Mouse (Mus musculus) hindbrain, embryonic 15.5 days (tissue): Measurements from ENCODE around the gene Xkr7. TPM values are rescaled to one million over a fixed set of nuclear protein-coding genes. Genes with fewer than 3 reads are reported as not detected.

ENCODE experiments used
- ATAC-seq: fragments of 200-750 bp; cut with Nextera tagmentation; 2 replicates; pipeline ENCODE4 v1.8.0; 2017; ENCODE audit warnings: low read depth, moderate number of reproducible peaks, moderate TSS enrichment; ENCODE audit not compliant: low FRiP score
- H3K27ac ChIP-seq: fragments of 300-500 bp; sonication (generic); replicated peaks from 2 replicates; pipeline ENCODE4 v1.5.1; 2015; ENCODE audit warnings: mild to moderate bottlenecking, inconsistent platforms
- H3K27me3 ChIP-seq: fragments of 300-500 bp; sonication (generic); 2 replicates; pipeline ENCODE4 v1.6.1; 2015; ENCODE audit warnings: control low read depth, inconsistent platforms
- H3K36me3 ChIP-seq: fragments of 300-500 bp; sonication (generic); 2 replicates; pipeline ENCODE4 v1.6.1; 2015; ENCODE audit warnings: control low read depth, inconsistent platforms
- H3K4me1 ChIP-seq: fragments of 300-500 bp; sonication (generic); replicated peaks from 2 replicates; pipeline ENCODE4 v1.6.1; 2015; ENCODE audit warnings: control low read depth, inconsistent platforms
- H3K4me2 ChIP-seq: fragments of 300-500 bp; sonication (generic); 2 replicates; pipeline ENCODE4 v1.6.1; 2015; ENCODE audit warnings: moderate library complexity, mild to moderate bottlenecking, inconsistent platforms
- H3K4me3 ChIP-seq: fragments of 300-500 bp; sonication (generic); 2 replicates; pipeline ENCODE4 v1.5.1; 2015; ENCODE audit warnings: mild to moderate bottlenecking, inconsistent platforms
- H3K9ac ChIP-seq: fragments of 300-500 bp; sonication (generic); 2 replicates; pipeline ENCODE4 v1.6.1; 2015; ENCODE audit warnings: inconsistent platforms
- H3K9me3 ChIP-seq: fragments of 300-500 bp; sonication (generic); 2 replicates; pipeline ENCODE4 v1.6.1; 2016; ENCODE audit warnings: control low read depth, inconsistent platforms
- WGBS: fragments of 180-500 bp; shearing (Covaris S2); methylation state at CpG from one replicate; pipeline ENCODE4 v1.1.7; 2015; 5-methylcytosine and 5-hydroxymethylcytosine counted together
- polyA plus RNA-seq: library from polyadenylated mRNA; unstranded; fragments of >200 nt; fragmentation: Nextera tagmentation; extraction: Ambion mirVana; gene quantifications from 2 replicates; pipeline ENCODE4 v1.2.1, GENCODE M21; 2015

The Xkr7 gene
- polyA plus RNA-seq, 1 experiment from 2014 or later, result 2.1 TPM

DNA sequence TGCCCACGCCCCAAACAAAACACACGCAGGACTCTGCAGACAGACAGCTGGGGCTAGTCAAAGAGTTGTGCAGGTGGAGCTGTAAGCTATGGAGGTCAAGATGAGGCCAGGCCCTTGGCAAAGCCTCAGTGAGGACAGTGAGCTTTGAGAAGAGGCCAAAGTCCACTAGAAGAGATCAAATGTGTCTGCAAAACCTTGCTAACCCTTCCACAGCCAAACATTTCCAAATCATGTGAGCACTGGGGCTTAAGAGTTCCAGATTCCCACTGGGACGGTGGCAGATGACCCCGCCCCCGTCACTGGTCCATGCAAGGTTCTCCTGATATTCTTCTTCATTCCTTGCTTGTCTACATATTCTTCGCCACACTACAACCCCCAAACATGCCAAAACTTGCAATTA, 50.2 kb downstream of the Xkr7 start:
- H3K27ac ChIP-seq, result no peak overlapping the region
- no peak for ATAC-seq
- no peaks in the 10 kb centered on the region for H3K36me3 ChIP-seq
- no peaks in the 10 kb centered on the region for H3K27me3 ChIP-seq
- H3K4me1 ChIP-seq, result no peaks in the 10 kb centered on the region
- 86% methylated on average over 6 of the region's 6 CpGs for WGBS
- H3K4me3 ChIP-seq, result no peak overlapping the region
- no peaks in the 10 kb centered on the region for H3K9me3 ChIP-seq
- H3K4me2 ChIP-seq, result no peak overlapping the region
- H3K9ac ChIP-seq, result no peak overlapping the region

DNA sequence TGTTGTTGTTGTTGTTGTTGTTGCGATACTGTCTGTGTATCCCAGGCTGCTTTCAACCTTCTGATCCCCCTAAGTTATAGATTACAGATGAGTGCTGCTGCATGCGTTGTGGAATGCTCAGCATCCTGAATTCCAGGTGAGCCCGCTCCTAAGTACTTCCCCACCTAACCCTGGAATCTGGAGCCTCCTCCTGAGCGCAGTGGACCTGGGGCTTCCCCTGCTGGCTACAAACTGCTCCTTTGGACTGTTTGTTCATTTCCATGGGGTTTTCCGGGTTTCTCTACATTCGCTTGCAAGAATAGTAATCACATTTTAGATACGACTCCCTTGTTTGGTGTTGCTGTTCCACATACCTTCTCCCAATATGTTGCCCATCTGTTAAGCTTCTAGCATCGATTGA, 51.6 kb downstream of the Xkr7 start:
- H3K9ac ChIP-seq, result no peak overlapping the region
- no peak overlapping the region for H3K4me3 ChIP-seq
- H3K4me1 ChIP-seq, result no peaks in the 10 kb centered on the region
- no peaks in the 10 kb centered on the region for H3K36me3 ChIP-seq
- 88% methylated on average over 8 of the region's 8 CpGs for WGBS
- H3K27me3 ChIP-seq, result no peaks in the 10 kb centered on the region
- H3K9me3 ChIP-seq, result no peaks in the 10 kb centered on the region
- no peak for ATAC-seq
- H3K27ac ChIP-seq, result no peak overlapping the region
- no peak overlapping the region for H3K4me2 ChIP-seq

DNA sequence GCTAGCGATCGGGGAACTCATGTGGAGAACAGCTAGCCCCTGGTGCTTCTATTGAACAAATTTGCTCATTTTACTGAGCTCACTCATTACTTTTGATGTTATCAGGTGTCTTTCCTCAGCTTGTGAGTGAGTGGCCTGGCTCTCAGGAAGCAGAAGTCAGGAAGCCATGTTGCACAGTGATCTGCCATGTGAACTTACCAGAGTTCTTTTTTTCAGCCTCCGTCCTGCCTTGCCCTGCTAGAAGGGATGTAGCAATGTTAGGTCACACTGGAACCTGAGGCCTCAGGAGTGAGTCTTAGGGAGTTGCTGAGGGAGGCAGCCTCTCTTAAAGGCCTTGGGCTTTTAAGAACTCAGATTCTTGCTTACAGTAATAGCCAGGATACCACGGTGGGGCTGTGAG, 52.2 kb downstream of the Xkr7 start:
- Histone ChIP-seq H3K9me3 (no peaks in the 10 kb centered on the region), H3K9ac (no peak overlapping the region), H3K4me1 (no peaks in the 10 kb centered on the region), H3K36me3 (no peaks in the 10 kb centered on the region), H3K27ac (no peak overlapping the region), H3K4me2 (no peak overlapping the region), H3K4me3 (no peak overlapping the region), H3K27me3 (no peaks in the 10 kb centered on the region)
- ATAC-seq, result no peak
- WGBS, result 89% methylated on average over 4 of the region's 4 CpGs

DNA sequence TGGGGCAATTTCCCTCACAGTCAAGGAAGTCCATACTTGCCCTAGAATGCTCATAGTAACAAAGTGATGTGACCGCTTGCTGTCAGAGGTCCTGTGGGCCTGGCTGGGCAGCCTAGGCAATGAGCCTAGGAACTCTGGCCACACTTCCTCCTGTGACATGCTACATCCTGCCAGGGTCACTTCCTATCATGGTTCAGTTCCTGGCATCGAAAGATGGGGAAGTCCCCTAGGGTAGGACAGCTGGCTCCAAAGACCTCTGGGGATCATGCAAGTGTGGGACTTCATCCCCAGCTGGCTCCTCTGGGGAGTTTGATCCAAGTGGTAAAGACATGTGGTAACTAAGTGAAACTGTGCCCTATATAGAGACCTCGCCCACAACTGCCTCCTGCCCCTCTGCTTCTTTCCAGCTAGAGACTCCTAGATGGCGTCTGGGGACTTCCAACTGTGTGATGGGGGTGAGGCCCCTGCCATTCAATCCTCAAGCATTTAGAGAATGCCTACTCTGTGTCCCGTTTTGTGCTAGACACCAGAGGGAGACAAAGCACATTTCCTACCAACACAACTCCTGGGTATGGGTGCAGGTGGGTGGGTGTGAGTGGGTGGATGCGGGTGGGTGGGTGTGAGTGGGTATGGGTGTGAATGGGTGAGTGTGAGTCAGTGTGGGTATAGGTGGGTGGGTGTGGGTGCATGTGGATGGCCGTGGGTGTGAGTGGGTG, 52.8 kb downstream of the Xkr7 start:
- Histone ChIP-seq H3K4me1 (no peaks in the 10 kb centered on the region), H3K9ac (no peak overlapping the region), H3K4me3 (no peak overlapping the region), H3K36me3 (no peaks in the 10 kb centered on the region), H3K27ac (no peak overlapping the region), H3K4me2 (no peak overlapping the region), H3K9me3 (no peaks in the 10 kb centered on the region), H3K27me3 (no peaks in the 10 kb centered on the region)
- ATAC-seq, result no peak
- WGBS, result 61% methylated on average over 7 of the region's 7 CpGs

DNA sequence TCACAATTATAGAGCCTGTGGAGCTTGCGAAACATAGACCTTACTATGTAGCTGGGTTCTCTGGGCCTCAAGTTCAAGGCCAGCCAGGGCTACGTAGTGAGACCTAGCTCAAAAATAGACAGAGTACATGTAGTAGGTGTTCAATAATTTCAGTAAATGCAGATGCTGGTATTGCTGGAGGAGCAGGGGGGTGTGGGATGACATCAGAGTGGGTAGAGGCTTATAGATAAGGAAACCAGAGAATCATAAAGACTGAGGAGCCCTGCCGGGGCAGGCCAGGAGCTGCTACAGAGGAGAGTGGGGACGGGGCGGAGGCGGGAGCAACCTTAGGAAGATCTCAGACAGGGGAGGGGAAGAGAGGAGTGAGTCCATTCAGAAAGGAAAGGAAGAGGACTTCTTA, 53.9 kb downstream of the Xkr7 start:
- H3K4me2 ChIP-seq, result no peak overlapping the region
- no peaks in the 10 kb centered on the region for H3K9me3 ChIP-seq
- no peaks in the 10 kb centered on the region for H3K27me3 ChIP-seq
- H3K4me1 ChIP-seq, result no peaks in the 10 kb centered on the region
- WGBS, result 91% methylated on average over 6 of the region's 6 CpGs
- H3K36me3 ChIP-seq, result no peaks in the 10 kb centered on the region
- ATAC-seq, result no peak
- no peak overlapping the region for H3K27ac ChIP-seq
- no peak overlapping the region for H3K9ac ChIP-seq
- no peak overlapping the region for H3K4me3 ChIP-seq

DNA sequence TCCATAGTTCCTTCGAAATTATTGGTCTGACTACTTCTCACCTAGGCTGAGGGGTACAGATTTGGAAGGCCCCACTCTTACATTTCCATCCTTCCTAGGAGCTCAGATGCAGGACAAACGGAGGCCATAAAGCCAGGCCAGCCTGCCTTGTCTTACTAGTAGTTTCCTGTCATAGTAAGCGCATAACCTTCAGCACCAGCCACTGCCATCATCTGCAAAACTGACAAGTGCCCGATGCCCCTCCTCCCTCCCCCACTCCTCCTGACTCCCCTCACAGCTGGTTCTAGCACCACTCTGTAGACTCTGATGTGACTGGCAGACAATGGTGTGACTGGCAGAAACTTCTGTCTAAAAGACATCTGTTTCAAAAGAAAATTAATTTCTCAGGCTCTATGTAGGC, 54.5 kb downstream of the Xkr7 start:
- Histone ChIP-seq H3K4me1 (no peaks in the 10 kb centered on the region), H3K4me3 (no peak overlapping the region), H3K4me2 (no peak overlapping the region), H3K36me3 (no peaks in the 10 kb centered on the region), H3K27ac (no peak overlapping the region), H3K9ac (no peak overlapping the region), H3K9me3 (no peaks in the 10 kb centered on the region), H3K27me3 (no peaks in the 10 kb centered on the region)
- ATAC-seq, result no peak
- whole genome bisulfite sequencing, result 90% methylated on average over 4 of the region's 4 CpGs

DNA sequence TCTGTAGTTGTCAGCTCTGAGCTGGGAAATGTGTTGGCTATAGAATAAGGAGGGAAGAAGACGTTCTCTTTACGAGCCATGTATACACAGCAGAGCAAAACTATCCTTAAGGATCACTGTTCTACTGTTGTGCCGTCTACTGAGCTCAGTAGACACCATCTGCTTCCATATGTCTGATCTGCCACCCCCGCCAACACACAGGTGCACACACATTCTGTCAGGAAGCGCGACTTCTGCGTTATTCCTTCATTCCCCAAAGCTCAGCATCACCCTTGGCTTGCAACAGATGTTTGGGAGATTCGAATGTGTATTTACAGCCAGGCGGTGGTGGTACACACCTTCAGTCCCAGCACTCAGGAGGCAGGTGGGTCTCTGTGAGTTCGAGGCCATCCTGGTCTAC, 55.4 kb downstream of the Xkr7 start:
- Histone ChIP-seq H3K36me3 (no peaks in the 10 kb centered on the region), H3K4me1 (no peaks in the 10 kb centered on the region), H3K9me3 (no peaks in the 10 kb centered on the region), H3K27me3 (no peaks in the 10 kb centered on the region), H3K4me3 (no peak overlapping the region), H3K27ac (no peak overlapping the region), H3K4me2 (no peak overlapping the region), H3K9ac (no peak overlapping the region)
- ATAC-seq, result no peak
- WGBS, result 95% methylated on average over 10 of the region's 10 CpGs

DNA sequence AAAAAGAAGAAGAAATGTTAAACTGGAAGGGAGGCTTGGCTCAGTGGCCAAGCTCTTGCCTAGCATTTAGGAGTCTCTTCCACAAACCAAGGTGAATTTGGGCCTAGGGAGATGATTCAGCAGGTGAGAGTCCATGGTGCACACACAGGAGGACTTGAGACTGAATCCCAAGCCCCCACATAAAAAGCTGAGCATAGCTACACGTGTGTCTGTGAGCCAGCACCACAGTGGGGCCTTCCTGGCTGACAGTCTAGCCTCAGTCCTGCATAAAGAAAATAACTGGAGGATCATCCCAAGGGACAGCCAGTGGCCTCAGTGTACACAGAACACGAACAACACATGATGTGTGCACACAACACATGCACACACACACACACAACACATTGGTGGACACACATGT, 57.7 kb downstream of the Xkr7 start:
- no peak for ATAC-seq
- Histone ChIP-seq H3K4me1 (no peaks in the 10 kb centered on the region), H3K4me2 (no peak overlapping the region), H3K27me3 (no peaks in the 10 kb centered on the region), H3K27ac (no peak overlapping the region), H3K9ac (no peak overlapping the region), H3K4me3 (no peak overlapping the region), H3K9me3 (no peaks in the 10 kb centered on the region), H3K36me3 (no peaks in the 10 kb centered on the region)
- WGBS, result 71% methylated on average over 2 of the region's 2 CpGs

DNA sequence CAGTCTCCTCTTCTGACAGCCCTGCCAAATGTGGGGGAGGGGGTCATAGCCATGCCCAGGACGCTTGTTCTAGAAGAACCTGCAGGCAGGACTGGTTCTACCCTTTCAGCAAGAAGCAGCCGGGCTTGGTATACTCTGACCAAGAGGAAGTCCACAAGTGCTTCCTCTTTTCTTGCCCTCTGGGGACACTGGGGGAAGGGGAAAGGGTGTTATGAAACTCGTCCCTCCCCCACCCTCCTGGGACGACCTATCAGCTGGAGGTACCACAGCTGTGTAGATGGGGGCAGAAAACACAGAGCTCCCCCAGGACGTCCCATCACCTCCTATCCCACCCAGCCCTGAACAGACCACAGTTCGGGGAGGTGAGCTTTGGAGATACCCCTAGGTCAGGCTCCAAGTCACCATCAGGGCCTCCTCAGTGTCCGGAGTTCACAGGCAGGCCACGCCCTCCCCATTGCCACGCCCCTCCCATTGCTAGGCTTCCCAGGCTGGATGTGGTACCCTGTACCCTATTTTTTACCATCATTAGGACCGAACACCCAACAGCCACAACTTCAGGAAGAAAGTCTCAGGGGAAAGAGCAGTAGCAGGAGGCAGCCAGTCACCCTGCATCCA, 59.0 kb downstream of the Xkr7 start:
- no peak for ATAC-seq
- Histone ChIP-seq H3K4me3 (no peak overlapping the region), H3K27me3 (no peaks in the 10 kb centered on the region), H3K4me1 (no peaks in the 10 kb centered on the region), H3K4me2 (no peak overlapping the region), H3K9ac (no peak overlapping the region), H3K36me3 (no peaks in the 10 kb centered on the region), H3K27ac (no peak overlapping the region), H3K9me3 (no peaks in the 10 kb centered on the region)
- WGBS, result 51% methylated on average over 10 of the region's 10 CpGs

Other genes with a start within 250 kb of the Xkr7 start
- 145 and 155 TPM in 2 replicates for gene Bcl2l1, start 200.1 kb upstream of the Xkr7 start, polyA plus RNA-seq
- gene Tpx2, start 183.9 kb upstream of the Xkr7 start, polyA plus RNA-seq, result 17.4 and 22.3 TPM in 2 replicates
- gene Mylk2, start 120.5 kb upstream of the Xkr7 start, polyA plus RNA-seq, result 0.05 and 0.08 TPM in 2 replicates
- 4.6 and 4.9 TPM in 2 replicates for gene Foxs1, start 98.6 kb upstream of the Xkr7 start, polyA plus RNA-seq
- 10.3 and 13.5 TPM in 2 replicates for gene Dusp15, start 80.2 kb upstream of the Xkr7 start, polyA plus RNA-seq
- 8.3 and 8.7 TPM in 2 replicates for gene Ttll9, start 69.4 kb upstream of the Xkr7 start, polyA plus RNA-seq
- gene Pdrg1, start 16.4 kb upstream of the Xkr7 start, polyA plus RNA-seq, result 234 TPM in 2 replicates
- gene Ccm2l, start 34.1 kb downstream of the Xkr7 start, polyA plus RNA-seq, result 2.0 and 2.1 TPM in 2 replicates
- gene Hck, start 76.6 kb downstream of the Xkr7 start, polyA plus RNA-seq, result 3.7 and 4.4 TPM in 2 replicates
- 77.8 and 85.6 TPM in 2 replicates for gene Tm9sf4, start 129.5 kb downstream of the Xkr7 start, polyA plus RNA-seq
- 42.5 and 46.9 TPM in 2 replicates for gene Tspyl3, start 193.6 kb downstream of the Xkr7 start, polyA plus RNA-seq
- 5.8 and 6.2 TPM in 2 replicates for gene Plagl2, start 209.6 kb downstream of the Xkr7 start, polyA plus RNA-seq
- 5.5 and 5.6 TPM in 2 replicates for gene Pofut1, start 209.7 kb downstream of the Xkr7 start, polyA plus RNA-seq